Comparison of ENCODE assay signal across 10 mouse cellular contexts in genomic region chr6:125152212-125153017, GRCm38 (mm10). TPM values are rescaled to one million over a fixed set of nuclear protein-coding genes. Genes with fewer than 3 reads are reported as not detected.
DNase-seq lines count a peak whose midpoint lies in the region; ATAC-seq and TF ChIP-seq lines count a peak whose summit lies in the region.
"Had no signal": no experiment of that assay in that cellular context is flagged by ENCODE, and none has a peak within 500 bp of the region (broad histone marks: within the 10 kb centered on the region; RNA-seq: fewer than 3 reads in every experiment).

No protein-coding gene starts in this region.

- no peaks in the 10 kb centered on the region for H3K9me3 ChIP-seq in hindbrain, embryonic 10.5 days
- no peaks in the 10 kb centered on the region for H3K9me3 ChIP-seq in hindbrain, embryonic 12.5 days (replicated peaks)
- H3K9me3 ChIP-seq in E14TG2a.4 (ENCODE audit: low read length) = no peaks in the 10 kb centered on the region
- no peaks in the 10 kb centered on the region for H3K9me3 ChIP-seq in liver, embryonic 13.5 days (replicated peaks)
- no peaks in the 10 kb centered on the region for H3K9me3 ChIP-seq in hindbrain, embryonic 13.5 days

- no peak overlapping the region for H3K4me2 ChIP-seq in hindbrain, embryonic 12.5 days (replicated peaks)
- H3K4me2 ChIP-seq in liver, embryonic 13.5 days = peak overlapping the region; percentile 40
- H3K4me2 ChIP-seq in hindbrain, embryonic 13.5 days = no peak overlapping the region

- H3K4me1 ChIP-seq in hindbrain, embryonic 10.5 days (replicated peaks) = peaks cover 55% of the 10 kb centered on the region
- peaks cover 33% of the 10 kb centered on the region for H3K4me1 ChIP-seq in hindbrain, embryonic 12.5 days
- H3K4me1 ChIP-seq in E14TG2a.4 (replicated peaks; ENCODE audit: low read depth, low read length) = peaks cover 83% of the 10 kb centered on the region
- peaks cover 88% of the 10 kb centered on the region for H3K4me1 ChIP-seq in liver, embryonic 13.5 days (replicated peaks)
- peaks cover 33% of the 10 kb centered on the region for H3K4me1 ChIP-seq in hindbrain, embryonic 13.5 days (replicated peaks)

- H3K9ac ChIP-seq in hindbrain, embryonic 12.5 days = no peak overlapping the region
- H3K9ac ChIP-seq in liver, embryonic 13.5 days = peak overlapping the region; percentile 53; the same call in 1 of the 2 replicates
- H3K9ac ChIP-seq in hindbrain, embryonic 13.5 days = no peak overlapping the region; the same call in 1 of the 2 replicates

- no peak for ATAC-seq in hindbrain, embryonic 12.5 days (ENCODE audit: low FRiP score)
- ATAC-seq in liver, embryonic 13.5 days (ENCODE audit: low read depth) = peak; percentile 50
- ATAC-seq in hindbrain, embryonic 13.5 days (ENCODE audit: low FRiP score) = no peak
- ATAC-seq: CD4-positive, CD25-positive, alpha-beta regulatory T cell, adult 4 months; forebrain, embryonic 16.5 days had no signal

- no peak for DNase-seq in hindbrain, embryonic 10.5 days (ENCODE audit: low spot score)
- peak; percentile 61 to 76 for DNase-seq in gastrocnemius, adult 8-10 months (ENCODE audit: low spot score in 2 of 2)
- no peak for DNase-seq in liver, embryonic 13.5 days
- no peak for DNase-seq in ovary, postnatal 14 days (ENCODE audit: low spot score)
- no peak for DNase-seq in cerebellum, postnatal 14 days

- peaks cover 86% of the 10 kb centered on the region for H3K36me3 ChIP-seq in hindbrain, embryonic 10.5 days
- H3K36me3 ChIP-seq in hindbrain, embryonic 12.5 days = peaks cover 35% of the 10 kb centered on the region
- peaks cover 76% of the 10 kb centered on the region for H3K36me3 ChIP-seq in E14TG2a.4 (ENCODE audit: insufficient read depth, low read length)
- H3K36me3 ChIP-seq in liver, embryonic 13.5 days = peaks cover 35% of the 10 kb centered on the region
- H3K36me3 ChIP-seq in hindbrain, embryonic 13.5 days = peaks cover 59% of the 10 kb centered on the region

- no peak for TF ChIP-seq CTCF in E14TG2a.4 (conservative IDR thresholded peaks at IDR 0.05; ENCODE audit: low read length)

- H3K4me3 ChIP-seq in hindbrain, embryonic 10.5 days = no peak overlapping the region
- no peak overlapping the region for H3K4me3 ChIP-seq in hindbrain, embryonic 12.5 days
- peak overlapping the region; percentile 45 for H3K4me3 ChIP-seq in E14TG2a.4 (replicated peaks; ENCODE audit: low read length)
- H3K4me3 ChIP-seq in liver, embryonic 13.5 days (replicated peaks) = no peak overlapping the region
- H3K4me3 ChIP-seq in hindbrain, embryonic 13.5 days = no peak overlapping the region

- no peaks in the 10 kb centered on the region for H3K27me3 ChIP-seq in hindbrain, embryonic 10.5 days (ENCODE audit: insufficient read depth, poor library complexity, severe bottlenecking)
- no peaks in the 10 kb centered on the region for H3K27me3 ChIP-seq in hindbrain, embryonic 12.5 days
- H3K27me3 ChIP-seq in E14TG2a.4 (ENCODE audit: insufficient read depth, low read length) = no peaks in the 10 kb centered on the region
- H3K27me3 ChIP-seq in liver, embryonic 13.5 days = no peaks in the 10 kb centered on the region
- H3K27me3 ChIP-seq in hindbrain, embryonic 13.5 days = no peaks in the 10 kb centered on the region

- 0 out of 2 replicates have a peak overlapping the region, but pooled peaks have one; percentile 50 for H3K27ac ChIP-seq in hindbrain, embryonic 10.5 days
- H3K27ac ChIP-seq in hindbrain, embryonic 12.5 days = no peak overlapping the region
- peak overlapping the region; percentile 63 for H3K27ac ChIP-seq in liver, embryonic 13.5 days
- no peak overlapping the region for H3K27ac ChIP-seq in hindbrain, embryonic 13.5 days

- 86% methylated on average over 22 of the region's 22 CpGs for WGBS in hindbrain, embryonic 10.5 days
- WGBS in hindbrain, embryonic 12.5 days = 86% methylated on average over 22 of the region's 22 CpGs
- 30% methylated on average over 22 of the region's 22 CpGs for WGBS in liver, embryonic 13.5 days (ENCODE audit: insufficient replicate concordance)
- WGBS in hindbrain, embryonic 13.5 days = 83% methylated on average over 22 of the region's 22 CpGs

RNA-seq across cellular contexts. Expression of gene Iffo1, which starts 7.4 kb away (rescaled TPM):
- polyA plus RNA-seq in hindbrain, embryonic 10.5 days (2016; fragmentation: Nextera tagmentation; extraction: Ambion mirVana) = 12.5 and 18.3 TPM in 2 replicates
- polyA plus RNA-seq in hindbrain, embryonic 12.5 days (2016; fragmentation: Nextera tagmentation; extraction: Ambion mirVana) = 19.2 and 21.3 TPM in 2 replicates
- total RNA-seq in gastrocnemius, adult 8-10 months (2022) = 1 to 10 TPM; 6.6 to 8.9 (median 7.5) TPM
- polyA plus RNA-seq in liver, embryonic 13.5 days (2015; fragmentation: Nextera tagmentation; extraction: Ambion mirVana) = 3.7 and 3.9 TPM in 2 replicates
- polyA plus RNA-seq in hindbrain, embryonic 13.5 days (2015; fragmentation: Nextera tagmentation; extraction: Ambion mirVana) = 17.2 and 19.7 TPM in 2 replicates

RNA-seq across cellular contexts. Expression of gene Gapdh, which starts 13.9 kb away (rescaled TPM):
- 2,613 and 2,865 TPM in 2 replicates for polyA plus RNA-seq in hindbrain, embryonic 10.5 days (2016; fragmentation: Nextera tagmentation; extraction: Ambion mirVana)
- polyA plus RNA-seq in hindbrain, embryonic 12.5 days (2016; fragmentation: Nextera tagmentation; extraction: Ambion mirVana) = 1,498 and 1,567 TPM in 2 replicates
- total RNA-seq in gastrocnemius, adult 8-10 months (2022) = over 10,000 TPM; 10,104 to 14,130 (median 11,228) TPM
- 1,179 and 1,220 TPM in 2 replicates for polyA plus RNA-seq in liver, embryonic 13.5 days (2015; fragmentation: Nextera tagmentation; extraction: Ambion mirVana)
- polyA plus RNA-seq in hindbrain, embryonic 13.5 days (2015; fragmentation: Nextera tagmentation; extraction: Ambion mirVana) = 1,320 and 1,327 TPM in 2 replicates

RNA-seq across cellular contexts. Expression of gene Nop2, which starts 20.7 kb away (rescaled TPM):
- polyA plus RNA-seq in hindbrain, embryonic 10.5 days (2016; fragmentation: Nextera tagmentation; extraction: Ambion mirVana) = 67.6 and 83.8 TPM in 2 replicates
- 48.1 and 54.2 TPM in 2 replicates for polyA plus RNA-seq in hindbrain, embryonic 12.5 days (2016; fragmentation: Nextera tagmentation; extraction: Ambion mirVana)
- total RNA-seq in gastrocnemius, adult 8-10 months (2022) = 10 to 100 TPM; 16.3 to 21.1 (median 19.0) TPM
- 60.6 and 65.5 TPM in 2 replicates for polyA plus RNA-seq in liver, embryonic 13.5 days (2015; fragmentation: Nextera tagmentation; extraction: Ambion mirVana)
- 47.9 and 48.6 TPM in 2 replicates for polyA plus RNA-seq in hindbrain, embryonic 13.5 days (2015; fragmentation: Nextera tagmentation; extraction: Ambion mirVana)

RNA-seq across cellular contexts. Expression of gene Ncapd2, which starts 39.1 kb away (rescaled TPM):
- 199 and 233 TPM in 2 replicates for polyA plus RNA-seq in hindbrain, embryonic 10.5 days (2016; fragmentation: Nextera tagmentation; extraction: Ambion mirVana)
- 140 and 142 TPM in 2 replicates for polyA plus RNA-seq in hindbrain, embryonic 12.5 days (2016; fragmentation: Nextera tagmentation; extraction: Ambion mirVana)
- 10 to 100 TPM in 2 of 4 experiments, 1 to 10 TPM in 2; 7.3 to 14.0 (median 9.1) TPM for total RNA-seq in gastrocnemius, adult 8-10 months (2022)
- 94.5 and 101 TPM in 2 replicates for polyA plus RNA-seq in liver, embryonic 13.5 days (2015; fragmentation: Nextera tagmentation; extraction: Ambion mirVana)
- polyA plus RNA-seq in hindbrain, embryonic 13.5 days (2015; fragmentation: Nextera tagmentation; extraction: Ambion mirVana) = 56.7 and 62.9 TPM in 2 replicates

RNA-seq across cellular contexts. Expression of gene Mrpl51, which starts 39.2 kb away (rescaled TPM):
- polyA plus RNA-seq in hindbrain, embryonic 10.5 days (2016; fragmentation: Nextera tagmentation; extraction: Ambion mirVana) = 206 and 213 TPM in 2 replicates
- 163 and 165 TPM in 2 replicates for polyA plus RNA-seq in hindbrain, embryonic 12.5 days (2016; fragmentation: Nextera tagmentation; extraction: Ambion mirVana)
- total RNA-seq in gastrocnemius, adult 8-10 months (2022) = 100 to 1,000 TPM; 224 to 255 (median 228) TPM
- polyA plus RNA-seq in liver, embryonic 13.5 days (2015; fragmentation: Nextera tagmentation; extraction: Ambion mirVana) = 217 and 225 TPM in 2 replicates
- 158 and 164 TPM in 2 replicates for polyA plus RNA-seq in hindbrain, embryonic 13.5 days (2015; fragmentation: Nextera tagmentation; extraction: Ambion mirVana)

Comparison
In these comparisons a context has a peak if more than half of its experiments do, and no peak if none do; other contexts are left out.
1. H3K27ac ChIP-seq: peak in hindbrain, embryonic 10.5 days (single experiment) and liver, embryonic 13.5 days (single experiment); none in hindbrain, embryonic 12.5 days (single experiment) and hindbrain, embryonic 13.5 days (single experiment).
2. DNase-seq: peak in gastrocnemius, adult 8-10 months (2 of 2); none in hindbrain, embryonic 10.5 days (single experiment), liver, embryonic 13.5 days (single experiment), ovary, postnatal 14 days (single experiment) and cerebellum, postnatal 14 days (0 of 2).